Mouse (Mus musculus) liver, embryonic 11.5 days (tissue): Measurements from ENCODE around the gene Tnfaip3. TPM values are rescaled to one million over a fixed set of nuclear protein-coding genes. Genes with fewer than 3 reads are reported as not detected.

ENCODE experiments used
- ATAC-seq: fragments of 200-750 bp; cut with Nextera tagmentation; replicated peaks from 2 replicates; pipeline ENCODE4 v1.8.0; 2017; ENCODE audit warnings: moderate number of reproducible peaks, mild to moderate bottlenecking, moderate TSS enrichment, moderate library complexity; ENCODE audit not compliant: low FRiP score
- DNase-seq: peaks from one replicate; pipeline ENCODE4 v3.0.0-alpha.2; 2017; ENCODE audit warnings: low spot score
- H3K27ac ChIP-seq: fragments of 300-500 bp; sonication (generic); 2 replicates; pipeline ENCODE4 v1.5.1; 2014; ENCODE audit warnings: mild to moderate bottlenecking, low read depth, low read length, control low read depth
- H3K27me3 ChIP-seq: fragments of 300-500 bp; sonication (generic); replicated peaks from 2 replicates; pipeline ENCODE4 v1.6.1; 2014; ENCODE audit warnings: low read length, mixed read lengths; ENCODE audit not compliant: control insufficient read depth, insufficient read depth
- H3K36me3 ChIP-seq: fragments of 300-500 bp; sonication (generic); 2 replicates; pipeline ENCODE4 v1.6.1; 2014; ENCODE audit warnings: mild to moderate bottlenecking, low read length, moderate library complexity, mixed read lengths; ENCODE audit not compliant: control insufficient read depth, insufficient read depth
- H3K4me1 ChIP-seq: fragments of 300-500 bp; sonication (generic); replicated peaks from 2 replicates; pipeline ENCODE4 v1.6.1; 2014; ENCODE audit warnings: low read length, mixed read lengths; ENCODE audit not compliant: control insufficient read depth, insufficient read depth
- H3K4me2 ChIP-seq: fragments of 300-500 bp; sonication (generic); 2 replicates; pipeline ENCODE4 v1.6.1; 2014; ENCODE audit warnings: mild to moderate bottlenecking, control low read depth, moderate library complexity
- H3K4me3 ChIP-seq: fragments of 300-500 bp; sonication (generic); 2 replicates; pipeline ENCODE4 v1.5.1; 2014; ENCODE audit warnings: low read depth, low read length, control low read depth
- H3K9ac ChIP-seq: fragments of 300-500 bp; sonication (generic); 2 replicates; pipeline ENCODE4 v1.6.1; 2014; ENCODE audit warnings: low read depth, low read length, control low read depth
- H3K9me3 ChIP-seq: fragments of 300-500 bp; sonication (generic); 2 replicates; pipeline ENCODE4 v1.6.1; 2016; ENCODE audit warnings: low read length, inconsistent platforms, mixed read lengths; ENCODE audit not compliant: control insufficient read depth
- WGBS: fragments of 180-500 bp; shearing (Covaris S2); extraction: QIAGEN DNeasy Blood & Tissue Kit; methylation state at CpG from one replicate; pipeline ENCODE4 v1.1.7; 2014; 5-methylcytosine and 5-hydroxymethylcytosine counted together
- polyA plus RNA-seq: library from polyadenylated mRNA; unstranded; fragments of >200 nt; fragmentation: Nextera tagmentation; extraction: Ambion mirVana; gene quantifications from 2 replicates; pipeline ENCODE4 v1.2.1, GENCODE M21; 2014

Gene Tnfaip3
- polyA plus RNA-seq, 1 experiment from 2014 or later = 0.81 TPM

DNA sequence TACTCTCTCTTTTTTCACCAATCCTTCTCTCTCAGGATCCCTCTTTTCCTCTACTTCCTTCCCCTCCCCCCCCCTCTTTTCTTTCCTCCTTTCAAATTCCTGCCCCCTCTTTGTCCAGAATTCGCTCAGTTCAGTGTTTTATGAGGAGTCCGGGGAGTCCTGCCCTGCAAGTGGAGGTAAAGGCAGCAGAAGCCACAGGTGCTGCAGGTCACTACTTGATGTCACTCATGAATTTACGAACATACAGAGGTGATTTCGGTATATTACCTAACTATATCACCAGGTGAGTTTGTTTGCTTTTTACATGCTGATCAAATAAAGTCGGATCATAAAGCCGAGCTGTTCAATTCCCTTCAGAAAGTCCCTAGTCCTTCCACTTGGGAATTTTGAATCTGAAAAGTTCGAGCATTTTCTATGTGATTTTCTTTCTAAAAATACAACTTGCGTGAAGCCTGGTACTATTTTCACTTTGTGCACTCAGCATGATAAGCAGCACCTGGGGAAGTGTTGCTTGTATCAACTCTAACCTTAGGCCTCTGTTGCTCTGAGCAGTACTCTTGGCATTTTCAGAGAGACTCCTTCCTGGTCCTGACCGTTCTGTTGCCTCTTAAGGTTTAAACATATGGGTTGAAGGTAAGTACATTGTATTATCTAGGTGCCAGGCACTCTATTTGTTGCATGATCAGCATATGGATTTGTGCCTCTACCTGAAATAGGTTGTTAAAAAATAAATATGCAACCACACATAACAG is 29.5 kb upstream of the Tnfaip3 start:
- 82% methylated on average over 9 of the region's 9 CpGs for WGBS
- H3K27me3 ChIP-seq = no peaks in the 10 kb centered on the region

DNA sequence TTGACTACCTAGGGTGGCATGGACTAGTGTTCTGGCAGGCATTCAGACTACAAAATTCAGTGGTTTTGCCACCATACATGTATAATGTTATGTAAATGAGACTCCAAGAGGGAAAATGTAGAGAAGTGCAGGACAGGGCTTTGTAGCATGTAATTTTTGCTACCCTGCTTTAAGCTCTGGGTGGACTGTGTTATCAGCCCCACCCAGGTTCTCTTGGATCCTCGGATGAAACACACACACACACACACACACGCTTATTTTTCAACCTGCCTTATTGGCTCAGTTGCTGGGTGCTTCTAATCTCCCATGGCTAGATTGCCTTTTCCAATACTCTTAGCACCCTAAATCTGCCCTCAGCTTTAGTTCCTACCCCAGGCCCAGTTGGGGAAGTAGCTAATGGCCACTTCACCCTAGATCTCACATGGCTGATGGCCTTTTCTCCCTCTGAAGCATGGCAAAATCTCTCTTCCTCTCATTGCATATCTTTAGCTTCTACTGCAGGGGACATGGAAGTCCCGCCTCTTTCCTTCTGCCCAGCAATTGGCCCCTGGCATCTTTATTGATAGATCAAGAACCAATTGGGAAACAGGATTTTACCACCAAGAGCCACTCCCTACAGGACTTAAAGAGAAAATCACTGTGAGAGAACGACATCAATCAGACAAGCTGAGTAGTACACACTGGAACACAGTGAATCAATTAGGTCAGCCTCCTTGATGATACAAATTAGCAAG is 28.2 kb upstream of the Tnfaip3 start:
- Histone ChIP-seq H3K36me3 (no peaks in the 10 kb centered on the region), H3K27me3 (no peaks in the 10 kb centered on the region), H3K4me2 (no peak overlapping the region), H3K4me3 (no peak overlapping the region), H3K27ac (no peak overlapping the region), H3K9ac (no peak overlapping the region), H3K4me1 (no peaks in the 10 kb centered on the region), H3K9me3 (no peaks in the 10 kb centered on the region)
- ATAC-seq = no peak
- DNase-seq = no peak
- 53% methylated on average over 4 of the region's 4 CpGs for WGBS

More for the DNA sequence above, 29.5 kb upstream of the Tnfaip3 start:
- Histone ChIP-seq H3K9me3 (no peaks in the 10 kb centered on the region), H3K4me3 (no peak overlapping the region), H3K27ac (no peak overlapping the region), H3K4me1 (no peaks in the 10 kb centered on the region), H3K36me3 (no peaks in the 10 kb centered on the region), H3K4me2 (no peak overlapping the region), H3K9ac (no peak overlapping the region)
- DNase-seq (no peak), ATAC-seq (no peak)

DNA sequence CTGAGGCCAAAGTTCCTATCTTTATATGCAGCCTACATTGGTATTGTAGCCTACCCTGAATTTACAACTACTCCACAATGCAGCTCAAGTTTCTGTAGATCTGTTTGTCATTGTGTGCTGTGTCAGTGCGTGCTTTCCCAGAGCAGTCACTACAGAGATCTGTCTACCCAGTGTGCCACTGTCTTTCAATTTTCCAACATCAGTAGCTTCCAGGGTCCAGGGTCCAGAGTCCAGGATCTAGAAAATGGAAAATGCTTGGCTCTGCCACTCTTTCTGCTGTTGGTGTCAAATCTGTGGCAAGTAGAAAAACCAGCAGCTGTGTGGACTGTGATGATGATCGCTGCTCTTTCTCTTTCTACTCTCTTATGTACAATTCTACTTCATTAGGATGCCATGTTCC is 24.7 kb upstream of the Tnfaip3 start:
- Histone ChIP-seq H3K27ac (no peak overlapping the region), H3K36me3 (no peaks in the 10 kb centered on the region), H3K9me3 (no peaks in the 10 kb centered on the region), H3K9ac (no peak overlapping the region), H3K4me3 (no peak overlapping the region), H3K4me1 (no peaks in the 10 kb centered on the region), H3K27me3 (no peaks in the 10 kb centered on the region), H3K4me2 (no peak overlapping the region)
- no peak for DNase-seq
- 84% methylated on average over 2 of the region's 2 CpGs for WGBS
- ATAC-seq = no peak

DNA sequence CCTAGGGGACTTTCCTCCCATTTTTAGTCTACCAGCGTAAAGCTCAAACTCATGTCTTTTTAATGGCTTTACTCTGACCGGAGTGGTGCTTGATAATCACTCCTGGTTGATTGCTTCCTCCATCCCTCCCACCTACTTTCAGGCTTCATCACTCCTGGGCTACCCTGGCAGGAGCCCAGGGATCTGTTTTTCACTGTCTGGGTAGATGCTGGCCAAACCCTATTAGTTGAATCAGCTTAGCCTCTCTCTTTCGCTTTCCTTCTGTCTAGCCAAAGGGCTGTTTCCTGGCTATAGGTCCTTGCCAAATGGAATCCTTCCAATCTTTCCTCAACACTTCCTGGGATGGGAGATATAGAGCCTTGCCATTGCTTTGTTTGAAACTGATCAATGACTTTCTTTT is 19.3 kb upstream of the Tnfaip3 start:
- ATAC-seq (no peak), DNase-seq (no peak)
- WGBS = 87% methylated on average over 3 of the region's 3 CpGs
- Histone ChIP-seq H3K9ac (no peak overlapping the region), H3K4me2 (no peak overlapping the region), H3K27ac (no peak overlapping the region), H3K4me1 (no peaks in the 10 kb centered on the region), H3K4me3 (no peak overlapping the region), H3K27me3 (no peaks in the 10 kb centered on the region), H3K36me3 (no peaks in the 10 kb centered on the region), H3K9me3 (no peaks in the 10 kb centered on the region)

DNA sequence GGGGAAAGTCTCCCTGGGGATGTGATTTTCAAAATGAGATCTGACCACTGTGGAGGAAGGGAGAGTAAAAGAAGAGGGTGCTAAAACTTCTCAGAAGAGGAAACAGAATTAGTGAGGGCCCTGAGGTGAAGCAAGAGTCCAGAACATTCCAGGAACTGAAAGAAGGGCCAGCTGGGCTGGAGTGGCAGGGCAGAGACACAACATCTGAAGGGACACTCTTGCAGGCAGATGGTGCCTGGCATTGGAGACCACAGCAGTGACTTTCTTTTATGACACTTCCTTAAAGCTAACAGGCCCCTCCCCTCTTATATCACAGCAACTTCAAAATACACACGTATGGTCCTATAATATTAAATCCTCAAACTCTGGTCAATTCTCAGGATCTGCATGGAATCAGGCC is 18.2 kb upstream of the Tnfaip3 start:
- no peaks in the 10 kb centered on the region for H3K36me3 ChIP-seq
- H3K4me1 ChIP-seq = no peaks in the 10 kb centered on the region
- no peak overlapping the region for H3K4me3 ChIP-seq
- DNase-seq (no peak), ATAC-seq (no peak)
- no peak overlapping the region for H3K4me2 ChIP-seq
- H3K27ac ChIP-seq = no peak overlapping the region
- no peaks in the 10 kb centered on the region for H3K27me3 ChIP-seq
- H3K9me3 ChIP-seq = no peaks in the 10 kb centered on the region
- H3K9ac ChIP-seq = no peak overlapping the region
- WGBS = 63% methylated on average over 1 of the region's 1 CpGs

DNA sequence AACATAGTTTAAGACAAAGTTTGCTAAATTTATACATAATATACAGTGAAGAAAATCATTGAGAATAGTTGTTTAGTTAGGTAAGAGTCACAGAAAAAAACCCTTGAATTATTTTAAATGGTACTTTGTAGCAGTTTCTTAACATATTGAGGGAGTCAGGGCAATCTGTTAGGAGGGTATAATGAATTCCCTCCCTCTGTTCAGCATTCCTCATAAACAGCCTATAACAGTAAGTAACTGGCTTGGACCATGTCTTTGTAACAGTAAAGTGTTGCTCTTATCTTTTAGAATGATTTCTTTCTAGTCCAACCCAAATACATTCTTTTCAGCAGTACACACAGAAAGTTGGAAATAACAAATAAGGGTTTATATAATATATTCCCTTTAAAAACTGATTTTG is 16.4 kb upstream of the Tnfaip3 start:
- Histone ChIP-seq H3K4me3 (no peak overlapping the region), H3K9ac (no peak overlapping the region), H3K9me3 (no peaks in the 10 kb centered on the region), H3K36me3 (no peaks in the 10 kb centered on the region), H3K4me2 (no peak overlapping the region), H3K27ac (no peak overlapping the region), H3K27me3 (no peaks in the 10 kb centered on the region), H3K4me1 (no peaks in the 10 kb centered on the region)
- DNase-seq (no peak), ATAC-seq (no peak)

DNA sequence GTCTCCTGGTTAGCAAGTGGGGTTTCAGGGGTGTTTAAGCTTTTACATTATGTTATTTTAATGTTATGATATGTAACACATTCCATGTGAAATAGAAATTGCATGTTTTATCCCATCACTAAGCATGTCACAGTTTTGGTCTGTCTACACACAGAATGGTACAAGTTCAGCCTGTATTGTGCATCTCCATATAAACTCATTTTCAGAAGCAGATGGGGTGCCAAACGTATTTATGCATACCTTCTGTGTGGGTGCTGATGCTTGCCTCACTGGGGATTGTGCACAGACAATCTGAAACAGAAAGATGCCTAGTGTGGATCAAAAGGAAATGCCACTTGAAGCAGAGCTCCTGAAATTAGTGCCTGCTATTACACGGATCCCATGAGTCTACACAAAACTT is 15.2 kb upstream of the Tnfaip3 start:
- Histone ChIP-seq H3K4me1 (no peaks in the 10 kb centered on the region), H3K36me3 (no peaks in the 10 kb centered on the region), H3K4me2 (no peak overlapping the region), H3K9me3 (no peaks in the 10 kb centered on the region), H3K27me3 (no peaks in the 10 kb centered on the region), H3K27ac (no peak overlapping the region), H3K4me3 (no peak overlapping the region), H3K9ac (no peak overlapping the region)
- no peak for DNase-seq
- ATAC-seq = no peak
- WGBS = 75% methylated on average over 2 of the region's 2 CpGs

DNA sequence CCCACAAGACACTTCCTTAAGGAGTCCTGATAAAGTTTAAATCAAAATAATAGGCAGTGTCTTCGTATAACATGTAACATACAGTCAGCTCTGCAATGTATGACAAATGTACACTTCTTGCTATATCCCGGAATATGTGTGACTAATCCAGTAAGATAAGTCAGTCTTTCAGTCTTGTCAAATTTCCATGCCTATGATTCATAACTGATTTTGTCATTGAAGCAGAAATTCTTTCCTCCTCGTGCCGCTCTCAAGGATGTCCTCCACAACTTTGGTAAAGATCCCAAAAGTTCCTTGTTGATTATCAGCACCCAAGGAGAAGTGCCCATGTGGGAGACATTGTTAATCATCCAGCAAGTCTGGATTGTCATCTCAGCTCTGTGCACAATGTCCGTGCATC is 11.3 kb upstream of the Tnfaip3 start:
- 87% methylated on average over 5 of the region's 5 CpGs for WGBS
- Histone ChIP-seq H3K27me3 (no peaks in the 10 kb centered on the region), H3K9ac (no peak overlapping the region), H3K4me2 (no peak overlapping the region), H3K9me3 (no peaks in the 10 kb centered on the region), H3K4me1 (no peaks in the 10 kb centered on the region), H3K4me3 (no peak overlapping the region), H3K36me3 (no peaks in the 10 kb centered on the region), H3K27ac (no peak overlapping the region)
- ATAC-seq (no peak), DNase-seq (no peak)

DNA sequence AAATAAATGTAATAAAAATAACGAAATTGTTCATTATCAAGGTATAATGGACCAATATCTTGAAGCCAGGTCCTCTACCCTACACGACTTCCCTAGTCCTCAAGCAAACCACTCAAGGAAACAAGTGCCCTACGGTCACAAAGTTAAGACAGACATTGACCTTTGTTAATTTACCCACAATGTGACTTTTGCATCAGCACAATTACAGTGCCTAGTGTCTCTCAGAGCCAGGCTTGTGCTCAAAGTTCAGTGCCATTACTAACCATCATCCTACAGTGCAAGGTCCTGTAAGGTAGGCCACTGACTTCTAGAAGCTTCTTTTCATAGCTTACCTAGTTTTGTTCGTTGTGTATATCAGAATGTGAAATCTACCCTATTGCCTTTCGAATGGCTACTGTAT is 8.9 kb upstream of the Tnfaip3 start:
- DNase-seq = no peak
- WGBS = 82% methylated on average over 5 of the region's 5 CpGs
- Histone ChIP-seq H3K4me3 (no peak overlapping the region), H3K27ac (no peak overlapping the region), H3K4me1 (no peaks in the 10 kb centered on the region), H3K4me2 (no peak overlapping the region), H3K9ac (no peak overlapping the region), H3K9me3 (no peaks in the 10 kb centered on the region), H3K27me3 (no peaks in the 10 kb centered on the region), H3K36me3 (no peaks in the 10 kb centered on the region)
- no peak for ATAC-seq
